Mouse (Mus musculus) macrophage (primary cell): Measurements from ENCODE around the gene Myo16. TPM values are rescaled to one million over a fixed set of nuclear protein-coding genes. Genes with fewer than 3 reads are reported as not detected.

ENCODE experiments used
- H3K27ac ChIP-seq: fragments of 350-480 bp; formaldehyde crosslinking; 2 replicates; pipeline ENCODE4 v1.9.0; 2021
- H3K36me3 ChIP-seq: fragments of 350-480 bp; formaldehyde crosslinking; 2 replicates; pipeline ENCODE4 v1.9.0; 2021; ENCODE audit errors: inconsistent target
- H3K4me3 ChIP-seq: fragments of 350-480 bp; formaldehyde crosslinking; 2 replicates; pipeline ENCODE4 v1.9.0; 2021; ENCODE audit errors: inconsistent target
- H3K79me2 ChIP-seq: fragments of 350-480 bp; formaldehyde crosslinking; 2 replicates; pipeline ENCODE4 v1.9.0; 2021; ENCODE audit errors: inconsistent target
- WGBS: methylation state at CpG from one replicate; pipeline ENCODE4 v1.1.7; 2026; ENCODE audit warnings: inconsistent platforms; ENCODE audit not compliant: missing documents; 5-methylcytosine and 5-hydroxymethylcytosine counted together
- polyA plus RNA-seq: library from polyadenylated mRNA; stranded (reverse); fragments of 250-400 nt; gene quantifications from 3 replicates; pipeline ENCODE4 v1.2.4, GENCODE M21; 2018; ENCODE audit warnings: inconsistent platforms

Myo16 gene
- polyA plus RNA-seq, 1 experiment from 2014 or later, result not detected

GRCm38 (mm10) chr8:10304721-10305120 is 151.0 kb downstream of the Myo16 start:
- WGBS, result 89% methylated on average over 1 of the region's 1 CpGs
- H3K27ac ChIP-seq, result no peak overlapping the region

GRCm38 (mm10) chr8:10307345-10307744 is 153.6 kb downstream of the Myo16 start:
- Histone ChIP-seq H3K79me2 (no peaks in the 10 kb centered on the region), H3K4me3 (no peak overlapping the region), H3K27ac (no peak overlapping the region), H3K36me3 (no peaks in the 10 kb centered on the region)
- 82% methylated on average over 6 of the region's 6 CpGs for WGBS

More at GRCm38 (mm10) chr8:10304721-10305120, 151.0 kb downstream of the Myo16 start:
- no peaks in the 10 kb centered on the region for H3K36me3 ChIP-seq
- no peak overlapping the region for H3K4me3 ChIP-seq
- no peaks in the 10 kb centered on the region for H3K79me2 ChIP-seq

- H3K36me3 ChIP-seq, result no peaks in the 10 kb centered on the region
- H3K4me3 ChIP-seq, result no peak overlapping the region
- H3K79me2 ChIP-seq, result no peaks in the 10 kb centered on the region
- WGBS, result 68% methylated on average over 9 of the region's 12 CpGs
- H3K27ac ChIP-seq, result no peak overlapping the region
These were observed 154.2 kb downstream of the Myo16 start for GRCm38 (mm10) chr8:10307770-10308476.

DNA sequence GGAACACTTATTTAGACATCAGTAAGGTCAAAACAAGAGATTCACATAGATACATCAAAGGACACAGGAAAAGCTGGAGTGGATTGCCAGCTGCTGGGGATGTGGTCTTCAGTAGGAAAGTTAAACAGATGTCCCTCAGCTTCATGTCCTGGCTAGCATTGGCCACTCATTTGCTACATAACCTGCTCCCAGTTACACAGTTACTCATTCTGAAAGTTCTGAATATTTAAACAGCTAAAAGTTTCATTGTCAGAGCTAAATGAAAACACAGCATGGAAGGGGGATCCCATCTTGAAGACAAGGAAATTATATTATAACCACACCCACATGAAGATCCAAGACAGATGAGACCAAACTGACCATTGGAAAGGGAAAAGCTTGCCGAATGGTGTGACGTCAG is 156.8 kb downstream of the Myo16 start:
- no peaks in the 10 kb centered on the region for H3K36me3 ChIP-seq
- 100% methylated on average over 2 of the region's 2 CpGs for WGBS
- H3K4me3 ChIP-seq, result no peak overlapping the region
- H3K27ac ChIP-seq, result no peak overlapping the region
- H3K79me2 ChIP-seq, result no peaks in the 10 kb centered on the region

DNA sequence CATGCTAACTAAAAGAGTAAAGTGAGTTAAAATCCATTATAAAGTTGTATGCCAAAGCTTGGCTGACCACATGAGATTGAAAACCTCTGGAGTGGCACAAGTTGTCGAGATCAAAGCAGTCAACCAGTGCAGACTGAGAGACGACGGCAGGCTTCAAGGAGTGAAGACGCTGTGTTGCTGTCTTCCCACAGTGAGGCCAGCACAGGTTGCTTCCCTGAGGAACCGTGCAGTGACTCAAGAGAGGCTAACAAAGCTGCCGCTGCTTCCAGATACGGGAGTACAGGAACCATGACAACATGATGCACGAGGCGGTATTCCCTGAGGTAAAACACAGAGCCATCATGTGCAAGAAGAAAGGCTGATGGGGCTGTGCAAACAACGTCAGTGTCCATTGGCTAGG is 158.6 kb downstream of the Myo16 start:
- H3K4me3 ChIP-seq, result no peak overlapping the region
- H3K79me2 ChIP-seq, result no peaks in the 10 kb centered on the region
- H3K36me3 ChIP-seq, result no peaks in the 10 kb centered on the region
- no peak overlapping the region for H3K27ac ChIP-seq
- 90% methylated on average over 10 of the region's 10 CpGs for WGBS

DNA sequence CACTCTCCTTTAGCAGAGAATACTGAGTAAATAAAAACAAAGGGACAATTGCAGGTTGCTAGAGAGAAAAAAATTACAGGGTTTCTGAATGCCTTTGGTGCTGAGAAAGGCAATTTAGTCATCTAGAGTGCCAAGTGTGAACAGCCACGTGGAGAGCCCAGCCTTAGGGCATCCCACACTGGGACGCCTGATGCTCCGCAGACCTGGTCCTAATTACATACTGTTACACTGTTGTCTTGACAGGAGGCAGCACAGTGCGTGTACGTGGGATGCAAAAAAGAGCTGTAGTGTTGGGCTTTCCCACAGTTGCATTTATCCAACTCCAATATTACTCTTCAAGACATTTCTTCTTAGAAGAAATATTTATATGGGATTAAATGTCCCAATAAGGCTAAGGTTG is 162.5 kb downstream of the Myo16 start:
- H3K27ac ChIP-seq, result no peak overlapping the region
- H3K79me2 ChIP-seq, result no peaks in the 10 kb centered on the region
- 78% methylated on average over 5 of the region's 5 CpGs for WGBS
- H3K36me3 ChIP-seq, result no peaks in the 10 kb centered on the region
- H3K4me3 ChIP-seq, result no peak overlapping the region

- H3K36me3 ChIP-seq, result no peaks in the 10 kb centered on the region
- no peak overlapping the region for H3K4me3 ChIP-seq
- WGBS, result 88% methylated on average over 7 of the region's 7 CpGs
- no peak overlapping the region for H3K27ac ChIP-seq
- no peaks in the 10 kb centered on the region for H3K79me2 ChIP-seq
These were observed 164.4 kb downstream of the Myo16 start for GRCm38 (mm10) chr8:10318103-10318502.

DNA sequence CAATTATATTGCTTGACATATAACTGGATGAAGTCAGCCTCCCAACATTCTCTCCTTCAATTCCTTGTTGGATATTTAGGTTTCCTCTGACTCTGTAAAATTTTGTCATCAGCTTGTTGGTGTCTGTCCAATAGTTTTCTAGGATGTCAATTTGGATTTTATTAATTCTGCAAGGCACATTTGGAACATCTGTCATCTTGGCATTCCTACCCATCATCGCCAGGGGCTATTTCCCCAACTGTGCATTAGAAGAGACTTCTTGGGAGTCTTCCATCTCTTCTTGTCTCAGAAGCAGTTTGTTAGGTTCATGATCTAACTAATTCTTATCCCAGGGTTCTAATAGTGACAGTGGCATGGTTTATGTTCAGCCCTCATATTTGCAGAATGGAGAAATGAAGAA is 196.7 kb downstream of the Myo16 start:
- no peaks in the 10 kb centered on the region for H3K79me2 ChIP-seq
- H3K27ac ChIP-seq, result no peak overlapping the region
- no peak overlapping the region for H3K4me3 ChIP-seq
- no peaks in the 10 kb centered on the region for H3K36me3 ChIP-seq
- WGBS, result 100% methylated on average over 1 of the region's 1 CpGs

DNA sequence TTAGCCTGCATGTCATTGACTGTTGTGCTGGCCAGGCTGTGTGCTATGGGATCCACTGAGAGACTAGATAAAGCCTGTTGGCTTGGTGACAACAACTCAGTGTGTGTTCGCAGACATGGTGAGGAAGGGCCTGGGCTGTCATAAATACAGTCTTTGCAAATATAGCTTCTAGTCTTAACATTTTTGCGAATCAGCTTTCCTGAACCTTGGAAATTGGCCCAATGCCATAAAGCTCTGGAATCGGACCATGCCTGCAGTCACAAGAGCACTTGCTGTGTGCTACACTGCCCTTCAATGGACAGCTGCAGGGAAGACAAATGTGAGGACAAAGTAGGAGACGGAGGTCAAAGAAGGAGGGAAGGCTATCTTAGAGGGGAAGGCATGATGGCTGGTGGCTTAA is 205.0 kb downstream of the Myo16 start:
- no peak overlapping the region for H3K27ac ChIP-seq
- H3K79me2 ChIP-seq, result no peaks in the 10 kb centered on the region
- H3K36me3 ChIP-seq, result no peaks in the 10 kb centered on the region
- no peak overlapping the region for H3K4me3 ChIP-seq
- WGBS, result 96% methylated on average over 4 of the region's 4 CpGs

GRCm38 (mm10) chr8:10362949-10363348 is 209.2 kb downstream of the Myo16 start:
- H3K79me2 ChIP-seq, result no peaks in the 10 kb centered on the region
- WGBS, result 90% methylated on average over 2 of the region's 2 CpGs
- H3K27ac ChIP-seq, result no peak overlapping the region
- H3K36me3 ChIP-seq, result no peaks in the 10 kb centered on the region
- H3K4me3 ChIP-seq, result no peak overlapping the region

- no peaks in the 10 kb centered on the region for H3K79me2 ChIP-seq
- H3K27ac ChIP-seq, result no peak overlapping the region
- WGBS, result 72% methylated on average over 13 of the region's 13 CpGs
- H3K36me3 ChIP-seq, result no peaks in the 10 kb centered on the region
- no peak overlapping the region for H3K4me3 ChIP-seq
These were observed 210.1 kb downstream of the Myo16 start for GRCm38 (mm10) chr8:10363654-10364406.

- no peak overlapping the region for H3K27ac ChIP-seq
- no peaks in the 10 kb centered on the region for H3K79me2 ChIP-seq
- 93% methylated on average over 9 of the region's 9 CpGs for WGBS
- no peaks in the 10 kb centered on the region for H3K36me3 ChIP-seq
- no peak overlapping the region for H3K4me3 ChIP-seq
These were observed 212.4 kb downstream of the Myo16 start for GRCm38 (mm10) chr8:10366141-10366540.

GRCm38 (mm10) chr8:10372571-10372970 is 218.9 kb downstream of the Myo16 start:
- H3K79me2 ChIP-seq, result no peaks in the 10 kb centered on the region
- H3K36me3 ChIP-seq, result no peaks in the 10 kb centered on the region
- H3K27ac ChIP-seq, result no peak overlapping the region
- no peak overlapping the region for H3K4me3 ChIP-seq
- WGBS, result 74% methylated on average over 2 of the region's 2 CpGs

- Histone ChIP-seq H3K36me3 (no peaks in the 10 kb centered on the region), H3K79me2 (no peaks in the 10 kb centered on the region), H3K27ac (no peak overlapping the region), H3K4me3 (no peak overlapping the region)
- 26% methylated on average over 1 of the region's 1 CpGs for WGBS
These were observed 233.4 kb downstream of the Myo16 start for GRCm38 (mm10) chr8:10387143-10387542.

GRCm38 (mm10) chr8:10391096-10391683 is 237.5 kb downstream of the Myo16 start:
- no peak overlapping the region for H3K27ac ChIP-seq
- no peak overlapping the region for H3K4me3 ChIP-seq
- H3K79me2 ChIP-seq, result no peaks in the 10 kb centered on the region
- H3K36me3 ChIP-seq, result no peaks in the 10 kb centered on the region
- WGBS, result 84% methylated on average over 7 of the region's 7 CpGs
